Mouse (Mus musculus) cerebellum, adult 2 months (tissue): ENCODE data around the gene Gm20379.

Experiments used
- CTCF ChIP-seq: fragments of 200-500 bp; IDR thresholded peaks from 2 replicates; pipeline ENCODE4 v1.5.1; 2011; ENCODE audit warnings: low read depth, mild to moderate bottlenecking, control low read depth, low read length, moderate library complexity, borderline replicate concordance; ENCODE audit not compliant: insufficient read depth
- POLR2A ChIP-seq: fragments of 200-500 bp; IDR thresholded peaks from 2 replicates; pipeline ENCODE4 v1.6.1; 2011; ENCODE audit warnings: low read length, control low read depth, borderline replicate concordance; ENCODE audit not compliant: insufficient read depth

DNA sequence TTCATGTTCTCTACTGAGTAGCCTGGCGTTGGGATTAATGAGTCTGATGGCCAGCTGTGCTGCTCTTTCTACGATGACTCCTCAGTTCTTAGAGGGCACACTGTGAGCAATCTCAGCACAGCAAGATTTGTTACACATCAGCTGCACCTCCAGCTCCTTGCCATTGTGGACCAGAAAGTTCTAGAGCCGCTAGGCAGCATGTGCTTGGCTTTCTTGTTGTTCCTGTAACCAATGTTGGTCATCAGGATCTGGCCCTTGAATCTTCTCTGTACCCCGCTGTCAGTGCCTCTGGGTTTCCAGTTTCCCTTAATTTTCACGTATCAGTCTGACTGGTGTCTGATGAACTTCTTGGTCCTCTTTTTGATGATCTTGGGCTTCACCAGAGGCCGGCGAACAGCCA is 50.6 kb downstream of the Gm20379 start:
- TF ChIP-seq CTCF (no peak), POLR2A (no peak)
